Mouse (Mus musculus) bone marrow, adult 2 months (tissue): ENCODE data around the gene Adgrl3.

Experiments used
- CTCF ChIP-seq: fragments of 200-500 bp; IDR thresholded peaks from 2 replicates; pipeline ENCODE4 v1.5.1; 2011; ENCODE audit warnings: low read length, control low read depth; ENCODE audit not compliant: control insufficient read depth, insufficient read depth
- POLR2A ChIP-seq: fragments of 200-500 bp; IDR thresholded peaks from 2 replicates; pipeline ENCODE4 v1.6.1; 2011; ENCODE audit warnings: low read depth, mild to moderate bottlenecking, control low read depth, low read length, borderline replicate concordance; ENCODE audit not compliant: control insufficient read depth

DNA sequence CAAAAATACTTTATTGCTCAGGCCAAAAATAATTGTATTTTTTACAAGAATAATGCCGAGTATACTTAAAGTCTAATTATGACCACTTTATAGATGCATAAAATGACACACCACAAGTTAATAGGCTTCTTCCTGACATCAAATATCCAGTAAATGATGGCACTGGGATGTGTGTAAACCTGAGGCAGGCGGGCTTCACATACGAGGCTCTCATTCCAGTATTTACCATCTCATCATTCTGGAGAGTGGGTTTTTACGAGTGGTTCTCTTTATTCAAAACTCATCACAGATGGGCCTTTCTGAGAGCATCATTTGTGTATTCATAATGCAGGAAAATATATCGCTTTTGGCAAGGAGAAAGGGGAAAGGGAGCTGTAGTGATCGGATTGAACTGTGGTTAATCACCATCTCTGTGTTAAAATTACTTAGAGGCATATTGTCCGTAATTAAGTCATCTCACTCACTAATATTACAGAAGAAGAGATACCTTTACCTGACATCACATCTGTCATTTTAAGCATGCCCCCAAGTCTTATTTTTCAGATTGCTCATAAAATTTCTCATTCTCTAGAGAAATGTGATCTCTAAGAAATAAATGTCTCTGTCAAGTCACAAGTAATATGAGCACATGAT is 737.3 kb downstream of the Adgrl3 start:
- no peak for TF ChIP-seq POLR2A
- TF ChIP-seq CTCF = no peak
